Mouse (Mus musculus) small intestine, adult 2 months (tissue): Measurements from ENCODE around the gene Mrpl27.

Source experiments
- CTCF ChIP-seq: fragments of 200-500 bp; IDR thresholded peaks from 2 replicates; pipeline ENCODE4 v1.5.1; 2012; ENCODE audit warnings: low read depth, mild to moderate bottlenecking, control low read depth, inconsistent platforms, low read length, moderate library complexity, mixed read lengths; ENCODE audit not compliant: insufficient replicate concordance, insufficient read length; ENCODE audit errors: extremely low read depth
- POLR2A ChIP-seq: fragments of 200-500 bp; IDR thresholded peaks from 2 replicates; pipeline ENCODE4 v1.6.1; 2012; ENCODE audit warnings: low read depth, mild to moderate bottlenecking, control low read depth, inconsistent platforms, low read length, moderate library complexity

DNA sequence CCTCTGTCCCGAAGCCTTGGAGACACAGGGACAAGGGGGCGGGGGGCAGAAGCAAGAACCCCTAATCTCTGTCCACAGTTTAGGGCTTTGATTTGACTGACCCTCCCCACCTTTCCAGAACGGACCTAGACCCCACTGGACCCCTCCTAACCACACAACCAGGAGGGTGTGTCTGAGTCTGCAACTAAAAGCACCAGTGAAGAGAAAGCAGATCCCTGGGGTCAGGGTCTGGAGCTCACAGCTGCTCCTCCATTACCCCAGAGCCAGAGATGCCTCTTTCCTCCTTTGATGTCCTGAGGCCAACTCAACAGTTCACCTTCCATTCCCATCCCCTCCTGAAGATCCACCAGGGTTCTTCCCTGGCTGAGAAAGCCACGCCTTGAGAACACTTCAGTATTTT, 22.7 kb downstream of the Mrpl27 start:
- TF ChIP-seq CTCF (no peak), POLR2A (no peak)
